Mouse (Mus musculus) myocyte (in vitro differentiated cells): Measurements from ENCODE around the gene Muc2. TPM values are rescaled to one million over a fixed set of nuclear protein-coding genes. Genes with fewer than 3 reads are reported as not detected.

Experiments used
- H3K27me3 ChIP-seq: one replicate; pipeline ENCODE4 v1.6.1; 2011; ENCODE audit not compliant: control insufficient read depth, insufficient read depth, insufficient read length
- H3K36me3 ChIP-seq: one replicate; pipeline ENCODE4 v1.6.1; 2011; ENCODE audit not compliant: control insufficient read depth, insufficient read depth
- H3K4me2 ChIP-seq: one replicate; pipeline ENCODE4 v1.6.1; 2011; ENCODE audit warnings: low read depth, control low read depth
- H3K4me3 ChIP-seq: one replicate; pipeline ENCODE4 v1.5.1; 2011; ENCODE audit warnings: mild to moderate bottlenecking, control low read depth, moderate library complexity
- H3K79me2 ChIP-seq: one replicate; pipeline ENCODE4 v1.6.1; 2011; ENCODE audit not compliant: control insufficient read depth, insufficient read depth
- H3ac ChIP-seq: one replicate; pipeline ENCODE4 v1.6.1; 2011; ENCODE audit not compliant: control insufficient read depth, insufficient read length
- CEBPB ChIP-seq: IDR thresholded peaks from 2 replicates; pipeline ENCODE4 v1.6.1; 2011; ENCODE audit warnings: mild to moderate bottlenecking, moderate library complexity; ENCODE audit not compliant: poor library complexity, insufficient read depth, severe bottlenecking
- E2F4 ChIP-seq: IDR thresholded peaks from one replicate; pipeline ENCODE4 v1.6.1; 2011; ENCODE audit warnings: mild to moderate bottlenecking, control low read depth, moderate library complexity; ENCODE audit not compliant: insufficient read depth
- MAX ChIP-seq: IDR thresholded peaks from one replicate; pipeline ENCODE4 v1.6.1; 2011; ENCODE audit warnings: low read depth, mild to moderate bottlenecking, control low read depth
- MYOD1 ChIP-seq, 3 experiments: IDR thresholded peaks; one replicate each; pipeline ENCODE4 v1.6.1; 2011; ENCODE audit warnings: control low read depth in 2 of 3, low read depth in 2 of 3, mild to moderate bottlenecking in 2 of 3, moderate library complexity in 1 of 3; ENCODE audit not compliant: insufficient read length in 2 of 3, control insufficient read depth in 1 of 3
- MYOG ChIP-seq, 3 experiments: IDR thresholded peaks; one replicate each; pipeline ENCODE4 v1.6.1; 2011; ENCODE audit warnings: control low read depth in 2 of 3, low read depth in 2 of 3, mild to moderate bottlenecking in 2 of 3; ENCODE audit not compliant: insufficient read length in 2 of 3, control insufficient read depth in 1 of 3, insufficient read depth in 1 of 3
- POLR2A ChIP-seq: IDR thresholded peaks from one replicate; pipeline ENCODE4 v1.6.1; 2011; ENCODE audit warnings: low read depth, mild to moderate bottlenecking, control low read depth, moderate library complexity; ENCODE audit not compliant: insufficient read length
- POLR2AphosphoS2 ChIP-seq: IDR thresholded peaks from one replicate; pipeline ENCODE4 v1.6.1; 2011; ENCODE audit warnings: low read depth, control low read depth; ENCODE audit not compliant: insufficient read length
- REST ChIP-seq: IDR thresholded peaks from one replicate; pipeline ENCODE4 v1.6.1; 2011; ENCODE audit warnings: mild to moderate bottlenecking, control low read depth, moderate library complexity; ENCODE audit not compliant: insufficient read depth, insufficient read length
- SRF ChIP-seq: IDR thresholded peaks from one replicate; pipeline ENCODE4 v1.6.1; 2011; ENCODE audit warnings: low read depth; ENCODE audit not compliant: control insufficient read depth, insufficient read length
- TCF12 ChIP-seq: IDR thresholded peaks from one replicate; pipeline ENCODE4 v1.6.1; 2011; ENCODE audit warnings: mild to moderate bottlenecking, control low read depth; ENCODE audit not compliant: poor library complexity, insufficient read depth, severe bottlenecking
- TCF3 ChIP-seq: IDR thresholded peaks from one replicate; pipeline ENCODE4 v1.6.1; 2011; ENCODE audit warnings: low read depth, control low read depth; ENCODE audit not compliant: insufficient read length
- USF1 ChIP-seq: IDR thresholded peaks from one replicate; pipeline ENCODE4 v1.6.1; 2011; ENCODE audit warnings: low read depth, mild to moderate bottlenecking, control low read depth, moderate library complexity
- polyA plus RNA-seq: library from polyadenylated mRNA; unstranded; fragments of >200 nt; fragmentation: generic; extraction: Trizol; gene quantifications from one replicate; pipeline ENCODE4 v1.2.1, GENCODE M21; 2012; ENCODE audit warnings: missing spikeins

Muc2 gene
- polyA plus RNA-seq, 1 experiment = not detected

- Histone ChIP-seq H3K4me2 (no peak overlapping the region), H3K79me2 (no peaks in the 10 kb centered on the region), H3K27me3 (peaks cover 35% of the 10 kb centered on the region), H3K4me3 (no peak overlapping the region), H3ac (no peak overlapping the region), H3K36me3 (no peaks in the 10 kb centered on the region)
- no peak for TF ChIP-seq CEBPB
- no peak for TF ChIP-seq MYOD1 (IDR thresholded peaks at IDR 0.05; ENCODE audit: control insufficient read depth in 1 of 3, insufficient read length in 2 of 3, low read depth in 2 of 3)
- no peak for TF ChIP-seq POLR2A
- TF ChIP-seq USF1 = no peak
- no peak for TF ChIP-seq POLR2AphosphoS2
- TF ChIP-seq TCF3 = no peak
- TF ChIP-seq TCF12 = no peak
- TF ChIP-seq SRF = no peak
- TF ChIP-seq E2F4 = no peak
- no peak for TF ChIP-seq REST
- no peak for TF ChIP-seq MYOG (IDR thresholded peaks at IDR 0.05; ENCODE audit: control insufficient read depth in 1 of 3, insufficient read depth in 1 of 3, insufficient read length in 2 of 3, low read depth in 2 of 3)
Measured at GRCm38 (mm10) chr7:141752513-141752912, 62.4 kb downstream of the Muc2 start.

- H3K79me2 ChIP-seq = no peaks in the 10 kb centered on the region
- H3K27me3 ChIP-seq = peaks cover 30% of the 10 kb centered on the region
- H3K4me2 ChIP-seq = no peak overlapping the region
- H3ac ChIP-seq = no peak overlapping the region
- TF ChIP-seq MYOG (IDR thresholded peaks at IDR 0.05; ENCODE audit: control insufficient read depth in 1 of 3, insufficient read depth in 1 of 3, insufficient read length in 2 of 3, low read depth in 2 of 3) = no peak
- no peak for TF ChIP-seq POLR2A
- TF ChIP-seq CEBPB = no peak
- no peak for TF ChIP-seq SRF
- no peak for TF ChIP-seq TCF12
- TF ChIP-seq MAX = no peak
- TF ChIP-seq REST = no peak
- no peak for TF ChIP-seq E2F4
- TF ChIP-seq USF1 = no peak
- TF ChIP-seq TCF3 = no peak
- TF ChIP-seq POLR2AphosphoS2 = no peak
- no peaks in the 10 kb centered on the region for H3K36me3 ChIP-seq
- no peak overlapping the region for H3K4me3 ChIP-seq
Measured at GRCm38 (mm10) chr7:141755831-141756230, 65.7 kb downstream of the Muc2 start.

- no peak for TF ChIP-seq POLR2A
- TF ChIP-seq TCF12 = no peak
- no peak for TF ChIP-seq REST
- no peak for TF ChIP-seq E2F4
- Histone ChIP-seq H3K4me3 (no peak overlapping the region), H3K27me3 (peaks cover 22% of the 10 kb centered on the region), H3K36me3 (no peaks in the 10 kb centered on the region), H3ac (no peak overlapping the region), H3K4me2 (no peak overlapping the region), H3K79me2 (no peaks in the 10 kb centered on the region)
Measured at GRCm38 (mm10) chr7:141758291-141758690, 68.2 kb downstream of the Muc2 start.

- no peaks in the 10 kb centered on the region for H3K79me2 ChIP-seq
- H3ac ChIP-seq = no peak overlapping the region
- TF ChIP-seq SRF (no peak), MYOD1 (IDR thresholded peaks at IDR 0.05; ENCODE audit: control insufficient read depth in 1 of 3, insufficient read length in 2 of 3, low read depth in 2 of 3) (no peak), POLR2A (no peak), TCF12 (no peak), REST (no peak), E2F4 (no peak), POLR2AphosphoS2 (no peak), USF1 (no peak), CEBPB (no peak), MYOG (IDR thresholded peaks at IDR 0.05; ENCODE audit: control insufficient read depth in 1 of 3, insufficient read depth in 1 of 3, insufficient read length in 2 of 3, low read depth in 2 of 3) (no peak), TCF3 (no peak), MAX (no peak)
- H3K36me3 ChIP-seq = no peaks in the 10 kb centered on the region
- no peak overlapping the region for H3K4me3 ChIP-seq
- no peak overlapping the region for H3K4me2 ChIP-seq
- peaks cover 15% of the 10 kb centered on the region for H3K27me3 ChIP-seq
Measured at GRCm38 (mm10) chr7:141770521-141770920, 80.4 kb downstream of the Muc2 start.

- no peak overlapping the region for H3K4me3 ChIP-seq
- H3K79me2 ChIP-seq = no peaks in the 10 kb centered on the region
- H3ac ChIP-seq = no peak overlapping the region
- H3K36me3 ChIP-seq = no peaks in the 10 kb centered on the region
- TF ChIP-seq E2F4 (no peak), POLR2AphosphoS2 (no peak), MAX (no peak), MYOG (IDR thresholded peaks at IDR 0.05; ENCODE audit: control insufficient read depth in 1 of 3, insufficient read depth in 1 of 3, insufficient read length in 2 of 3, low read depth in 2 of 3) (no peak), SRF (no peak), REST (no peak), MYOD1 (IDR thresholded peaks at IDR 0.05; ENCODE audit: control insufficient read depth in 1 of 3, insufficient read length in 2 of 3, low read depth in 2 of 3) (no peak)
- peaks cover 15% of the 10 kb centered on the region for H3K27me3 ChIP-seq
- H3K4me2 ChIP-seq = no peak overlapping the region
Measured at GRCm38 (mm10) chr7:141770988-141771387, 80.8 kb downstream of the Muc2 start.
